In the genomic region with DNA sequence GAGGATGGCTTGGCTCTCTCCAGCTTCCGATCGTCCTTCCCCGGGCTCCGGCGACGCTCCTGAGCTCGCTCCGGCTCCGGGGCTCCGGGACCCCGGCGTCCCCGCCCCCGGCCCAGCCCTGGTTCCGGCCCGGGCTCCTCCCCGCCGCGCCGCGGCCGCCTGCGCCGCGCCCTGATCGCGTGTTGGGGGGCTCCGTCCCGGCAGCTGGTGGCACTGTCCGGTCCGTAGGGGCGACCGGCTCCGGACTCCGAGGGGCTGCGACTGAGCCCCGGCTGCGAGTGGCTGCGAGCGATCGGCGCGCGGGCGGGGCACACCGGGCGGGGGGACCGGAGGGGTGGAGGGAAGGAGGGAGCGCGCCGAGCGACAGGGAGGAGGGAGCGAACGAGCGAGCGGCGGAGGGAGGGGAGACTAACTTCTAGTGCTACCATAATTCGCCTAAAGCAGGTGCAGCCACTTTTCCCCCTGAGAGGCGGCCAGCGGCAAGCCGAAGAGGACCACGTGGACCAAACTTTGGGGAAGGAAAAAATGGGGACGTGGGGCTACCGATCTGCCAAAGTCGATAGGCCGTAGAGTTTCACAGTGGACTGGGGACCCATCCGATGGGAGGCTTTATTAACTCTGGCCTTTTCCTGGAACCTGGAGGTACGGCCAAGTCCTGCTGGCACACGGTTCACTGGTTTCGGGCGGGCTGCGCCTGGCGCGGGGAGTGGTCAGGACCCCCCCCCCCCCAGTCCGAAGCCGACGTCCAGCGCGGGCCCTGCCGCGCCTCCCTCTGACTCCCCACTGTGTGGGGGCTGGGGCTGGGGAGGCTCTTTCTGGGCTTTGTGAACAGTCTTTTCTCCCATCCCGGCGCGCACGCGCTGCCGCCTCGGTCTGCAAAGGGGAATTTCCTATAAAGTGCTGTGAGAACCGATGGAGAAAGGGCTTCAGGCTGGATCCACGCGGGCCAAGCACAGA, we compare ENCODE assay signal across 8 mouse cellular contexts. TPM values are rescaled to one million over a fixed set of nuclear protein-coding genes. Genes with fewer than 3 reads are reported as not detected.
DNase-seq lines count a peak whose midpoint lies in the region; ATAC-seq lines count a peak whose summit lies in the region.

A gene (minus strand): TSS at position 263 of the 957 bp plus-strand sequence.

- H3K27ac ChIP-seq in embryonic facial prominence, embryonic 10.5 days (replicated peaks): peak within 1 kb of the TSS; percentile 99
- H3K27ac ChIP-seq in limb, embryonic 12.5 days: peak within 1 kb of the TSS; percentile 99
- H3K27ac ChIP-seq in midbrain, embryonic 14.5 days (replicated peaks; ENCODE audit: low read depth, low read length): peak within 1 kb of the TSS; percentile 92

- peak within 1 kb of the TSS; percentile 98 for H3K9ac ChIP-seq in limb, embryonic 12.5 days (replicated peaks)
- H3K9ac ChIP-seq in midbrain, embryonic 14.5 days (replicated peaks; ENCODE audit: low read length): peak within 1 kb of the TSS; percentile 83

- under 1% methylated on average over 91 of the region's 91 CpGs for WGBS in embryonic facial prominence, embryonic 10.5 days
- 1% methylated on average over 89 of the region's 91 CpGs for WGBS in limb, embryonic 12.5 days
- WGBS in midbrain, embryonic 14.5 days: under 1% methylated on average over 89 of the region's 91 CpGs

- H3K4me2 ChIP-seq in limb, embryonic 12.5 days: peak within 1 kb of the TSS; percentile 89
- H3K4me2 ChIP-seq in midbrain, embryonic 14.5 days (ENCODE audit: low read length): peak within 1 kb of the TSS; percentile 95

- H3K9me3 ChIP-seq in embryonic facial prominence, embryonic 10.5 days: 0 out of 2 replicates have a peak, but pooled peaks cover 3% of the 10 kb centered on the region
- H3K9me3 ChIP-seq in limb, embryonic 12.5 days: no peaks in the 10 kb centered on the region
- no peaks in the 10 kb centered on the region for H3K9me3 ChIP-seq in midbrain, embryonic 14.5 days (ENCODE audit: control insufficient read depth, low read length)

- H3K36me3 ChIP-seq in embryonic facial prominence, embryonic 10.5 days (replicated peaks): peaks cover 26% of the 10 kb centered on the region
- peaks cover 13% of the 10 kb centered on the region for H3K36me3 ChIP-seq in limb, embryonic 12.5 days
- no peaks in the 10 kb centered on the region for H3K36me3 ChIP-seq in midbrain, embryonic 14.5 days (ENCODE audit: control insufficient read depth, insufficient read depth, low read length)

- peak; percentile 62 for DNase-seq in layer of hippocampus, adult 11-12 months (ENCODE audit: low spot score)
- no peak for DNase-seq in layer of hippocampus, adult 9-10 months (ENCODE audit: low spot score)
- peak; percentile 96 for DNase-seq in embryonic facial prominence, embryonic 10.5 days (ENCODE audit: low spot score)
- peak; percentile 99 for DNase-seq in heart, adult 11 months
- DNase-seq in kidney, adult 11 months: peak; percentile 77
- peak; percentile 95 for DNase-seq in midbrain, embryonic 14.5 days
- peak; percentile 64 for DNase-seq in spleen, adult 12 weeks (ENCODE audit: low spot score)

- H3K4me3 ChIP-seq in embryonic facial prominence, embryonic 10.5 days: peak within 1 kb of the TSS; percentile 89
- peak within 1 kb of the TSS; percentile 99 for H3K4me3 ChIP-seq in limb, embryonic 12.5 days (replicated peaks)
- peak within 1 kb of the TSS; percentile 81 for H3K4me3 ChIP-seq in midbrain, embryonic 14.5 days (replicated peaks; ENCODE audit: low read depth, low read length)

- ATAC-seq in limb, embryonic 12.5 days (ENCODE audit: insufficient number of reproducible peaks, insufficient read depth, low FRiP score, low TSS enrichment, low read depth): peak; percentile 84
- ATAC-seq in midbrain, embryonic 14.5 days (ENCODE audit: low FRiP score, low TSS enrichment): peak; percentile 82

- peaks cover 9% of the 10 kb centered on the region; the same call in 1 of the 2 replicates for H3K27me3 ChIP-seq in embryonic facial prominence, embryonic 10.5 days (replicated peaks; ENCODE audit: low read depth, poor library complexity, severe bottlenecking)
- H3K27me3 ChIP-seq in limb, embryonic 12.5 days: peaks cover 22% of the 10 kb centered on the region
- no peaks in the 10 kb centered on the region; the same call in 1 of the 2 replicates for H3K27me3 ChIP-seq in midbrain, embryonic 14.5 days (ENCODE audit: control insufficient read depth, insufficient read depth, low read length)

- peaks cover 69% of the 10 kb centered on the region for H3K4me1 ChIP-seq in embryonic facial prominence, embryonic 10.5 days
- peaks cover 47% of the 10 kb centered on the region for H3K4me1 ChIP-seq in limb, embryonic 12.5 days (replicated peaks)
- H3K4me1 ChIP-seq in midbrain, embryonic 14.5 days (ENCODE audit: control insufficient read depth, insufficient read depth, low read length): peaks cover 38% of the 10 kb centered on the region

RNA-seq across cellular contexts. Expression of the gene that starts here (rescaled TPM):
- 26.9 and 28.1 TPM in 2 replicates for polyA plus RNA-seq in embryonic facial prominence, embryonic 10.5 days (2016; fragmentation: Nextera tagmentation; extraction: Ambion mirVana)
- polyA plus RNA-seq in limb, embryonic 12.5 days (2016; fragmentation: Nextera tagmentation; extraction: Ambion mirVana): 35.1 and 41.5 TPM in 2 replicates
- polyA plus RNA-seq in midbrain, embryonic 14.5 days (2014; fragmentation: Nextera tagmentation; extraction: Ambion mirVana): 40.6 and 40.9 TPM in 2 replicates
